Mouse (Mus musculus) brown adipose tissue, adult 24 weeks (tissue): Measurements from ENCODE around the gene Tiam1. TPM values are rescaled to one million over a fixed set of nuclear protein-coding genes. Genes with fewer than 3 reads are reported as not detected.

Source experiments
- H3K27ac ChIP-seq: fragments of 200-500 bp; replicated peaks from 2 replicates; pipeline ENCODE4 v1.5.1; 2012; ENCODE audit warnings: low read depth, mild to moderate bottlenecking, low read length
- H3K4me1 ChIP-seq: fragments of 200-500 bp; 2 replicates; pipeline ENCODE4 v1.6.1; 2012; ENCODE audit warnings: low read length, mixed read lengths; ENCODE audit not compliant: control insufficient read depth, insufficient read depth, insufficient read length
- H3K4me3 ChIP-seq: fragments of 200-500 bp; 2 replicates; pipeline ENCODE4 v1.5.1; 2012; ENCODE audit warnings: low read depth, mild to moderate bottlenecking, low read length, moderate library complexity; ENCODE audit not compliant: insufficient read depth
- polyA plus RNA-seq: library from polyadenylated mRNA; stranded (reverse); fragments of >200 nt; gene quantifications from 2 replicates; pipeline ENCODE4 v1.2.4, GENCODE M21; 2012; ENCODE audit not compliant: missing spikeins, insufficient read depth, insufficient read length

Gene Tiam1
- polyA plus RNA-seq, 1 experiment = 15.9 TPM

DNA sequence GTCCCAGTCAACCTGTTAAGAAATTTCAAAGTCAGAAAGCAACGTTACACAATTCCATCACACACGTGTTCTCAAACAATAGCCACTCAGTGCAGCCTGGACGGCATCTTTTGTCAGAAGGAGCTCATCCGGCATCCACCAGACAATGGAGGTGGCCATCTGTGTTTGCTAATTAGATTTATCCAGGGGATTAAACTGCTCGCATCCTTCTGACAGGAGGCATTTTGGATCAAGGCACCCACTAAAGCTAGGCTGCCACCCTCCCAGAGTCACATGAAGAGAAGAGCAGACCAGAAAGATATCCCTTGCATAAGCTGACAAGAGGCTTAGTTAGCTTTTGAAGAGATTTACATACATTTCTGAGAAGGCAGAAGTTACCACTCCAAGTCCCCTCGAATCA lies 404.6 kb downstream of the Tiam1 start:
- no peak overlapping the region for H3K4me3 ChIP-seq
- H3K4me1 ChIP-seq = no peaks in the 10 kb centered on the region
- no peak overlapping the region for H3K27ac ChIP-seq

Other genes with a start within 250 kb of the Tiam1 start
- gene Sod1, start 77.0 kb upstream of the Tiam1 start, polyA plus RNA-seq = 1,524 and 1,552 TPM in 2 replicates
- 11.9 and 12.2 TPM in 2 replicates for gene Scaf4, start 140.7 kb upstream of the Tiam1 start, polyA plus RNA-seq
- gene Hunk, start 242.2 kb upstream of the Tiam1 start, polyA plus RNA-seq = not detected in 2 replicates